Mouse (Mus musculus) MEL (cell line): ENCODE measurements at regions not wholly inside any gene's neighbourhood (a gene's known extent, or its start where the extent isn't known, plus 50 kb on each side); places are given as distances from the start of the nearest gene placed in this dataset.

Experiments
- DNase-seq: peaks from one replicate; pipeline ENCODE4 v3.0.0; 2011; ENCODE audit warnings: low read depth, low spot score
- H3K27ac ChIP-seq: 2 replicates; pipeline ENCODE4 v1.5.1; 2012; ENCODE audit warnings: low read depth, mild to moderate bottlenecking, control low read depth, low read length, moderate library complexity; ENCODE audit not compliant: control insufficient read depth
- H3K27me3 ChIP-seq, 2 experiments: fragments of 150-350 bp in 1 of 2; sonication (generic) in 1 of 2; 2 replicates each; pipeline ENCODE4 v1.6.1; 2012; ENCODE audit warnings: low read length in 2 of 2, mild to moderate bottlenecking in 2 of 2, improper control_type of control experiment in 1 of 2, moderate library complexity in 1 of 2; ENCODE audit not compliant: insufficient read depth in 2 of 2, control insufficient read depth in 1 of 2
- H3K36me3 ChIP-seq, 2 experiments: 2 replicates each; pipeline ENCODE4 v1.6.1; 2012 to 2014; ENCODE audit warnings: low read length in 2 of 2, improper control_type of control experiment in 1 of 2, inconsistent platforms in 1 of 2, mild to moderate bottlenecking in 1 of 2; ENCODE audit not compliant: insufficient read depth in 2 of 2, control insufficient read depth in 1 of 2
- H3K4me1 ChIP-seq, 2 experiments: fragments of 150-350 bp in 1 of 2; sonication (generic) in 1 of 2; 2 replicates each; pipeline ENCODE4 v1.6.1; 2012; ENCODE audit warnings: low read length in 2 of 2, improper control_type of control experiment in 1 of 2, mild to moderate bottlenecking in 1 of 2; ENCODE audit not compliant: insufficient read depth in 2 of 2, control insufficient read depth in 1 of 2
- H3K4me3 ChIP-seq, 2 experiments: fragments of 150-350 bp in 1 of 2; sonication (generic) in 1 of 2; 2 replicates each; pipeline ENCODE4 v1.5.1; 2012; ENCODE audit warnings: low read depth in 2 of 2, low read length in 2 of 2, mild to moderate bottlenecking in 2 of 2, moderate library complexity in 2 of 2, control low read depth in 1 of 2, improper control_type of control experiment in 1 of 2; ENCODE audit not compliant: control insufficient read depth in 1 of 2, insufficient read depth in 1 of 2
- H3K79me2 ChIP-seq: 2 replicates; pipeline ENCODE4 v1.6.1; 2012; ENCODE audit warnings: mild to moderate bottlenecking, low read length, moderate library complexity; ENCODE audit not compliant: control insufficient read depth, poor library complexity, insufficient read depth
- H3K9ac ChIP-seq: 2 replicates; pipeline ENCODE4 v1.6.1; 2012; ENCODE audit warnings: low read depth, mild to moderate bottlenecking, control low read depth, low read length, moderate library complexity; ENCODE audit not compliant: control insufficient read depth, poor library complexity, severe bottlenecking
- H3K9me3 ChIP-seq: fragments of 150-350 bp; sonication (generic); replicated peaks from 2 replicates; pipeline ENCODE4 v1.6.1; 2012; ENCODE audit warnings: mild to moderate bottlenecking, low read length, improper control_type of control experiment, moderate library complexity; ENCODE audit not compliant: insufficient read depth
- BHLHE40 ChIP-seq: IDR thresholded peaks from 2 replicates; pipeline ENCODE4 v1.6.1; 2012; ENCODE audit warnings: low read depth, mild to moderate bottlenecking, inconsistent platforms, low read length, improper control_type of control experiment, borderline replicate concordance
- CHD1 ChIP-seq: IDR thresholded peaks from 2 replicates; pipeline ENCODE4 v1.6.1; 2012; ENCODE audit warnings: low read depth, mild to moderate bottlenecking, inconsistent platforms, low read length, improper control_type of control experiment
- CHD2 ChIP-seq: IDR thresholded peaks from 2 replicates; pipeline ENCODE4 v1.6.1; 2011; ENCODE audit warnings: low read length, improper control_type of control experiment
- ELF1 ChIP-seq: IDR thresholded peaks from 2 replicates; pipeline ENCODE4 v1.6.1; 2014; ENCODE audit warnings: low read depth, mild to moderate bottlenecking, inconsistent platforms, low read length, improper control_type of control experiment, moderate library complexity
- EP300 ChIP-seq, 2 experiments: IDR thresholded peaks; 2 replicates each; pipeline ENCODE4 v1.6.1; 2011; ENCODE audit warnings: improper control_type of control experiment in 2 of 2, low read length in 2 of 2, low read depth in 1 of 2, mild to moderate bottlenecking in 1 of 2
- ETS1 ChIP-seq: IDR thresholded peaks from 2 replicates; pipeline ENCODE4 v1.6.1; 2012; ENCODE audit warnings: low read depth, mild to moderate bottlenecking, inconsistent platforms, low read length, improper control_type of control experiment, moderate library complexity
- GATA1 ChIP-seq: IDR thresholded peaks from 2 replicates; pipeline ENCODE4 v1.6.1; 2011; ENCODE audit warnings: low read depth, low read length, improper control_type of control experiment
- HCFC1 ChIP-seq: IDR thresholded peaks from 2 replicates; pipeline ENCODE4 v1.6.1; 2012; ENCODE audit warnings: low read depth, mild to moderate bottlenecking, inconsistent platforms, low read length, improper control_type of control experiment, moderate library complexity
- MAFK ChIP-seq: IDR thresholded peaks from 2 replicates; pipeline ENCODE4 v1.6.1; 2011; ENCODE audit warnings: low read depth, mild to moderate bottlenecking, low read length, improper control_type of control experiment, borderline replicate concordance
- MAX ChIP-seq: IDR thresholded peaks from 2 replicates; pipeline ENCODE4 v1.6.1; 2011; ENCODE audit warnings: low read length, improper control_type of control experiment
- MAZ ChIP-seq: IDR thresholded peaks from 2 replicates; pipeline ENCODE4 v1.6.1; 2012; ENCODE audit warnings: low read depth, mild to moderate bottlenecking, inconsistent platforms, low read length, improper control_type of control experiment
- MYB ChIP-seq: IDR thresholded peaks from 2 replicates; pipeline ENCODE4 v1.6.1; 2011; ENCODE audit warnings: mild to moderate bottlenecking, low read depth, low read length, improper control_type of control experiment
- MYC ChIP-seq: IDR thresholded peaks from 2 replicates; pipeline ENCODE4 v1.6.1; 2011; ENCODE audit warnings: low read depth, mild to moderate bottlenecking, low read length, improper control_type of control experiment, moderate library complexity
- NELFE ChIP-seq: IDR thresholded peaks from 2 replicates; pipeline ENCODE4 v1.6.1; 2011; ENCODE audit warnings: low read depth, low read length, improper control_type of control experiment
- POLR2A ChIP-seq, 2 experiments: IDR thresholded peaks; 2 replicates each; pipeline ENCODE4 v1.6.1; 2011 to 2012; ENCODE audit warnings: low read length in 2 of 2, mild to moderate bottlenecking in 2 of 2, control low read depth in 1 of 2, improper control_type of control experiment in 1 of 2, low read depth in 1 of 2, moderate library complexity in 1 of 2; ENCODE audit not compliant: control insufficient read depth in 1 of 2, insufficient read depth in 1 of 2, poor library complexity in 1 of 2
- RCOR1 ChIP-seq: IDR thresholded peaks from 2 replicates; pipeline ENCODE4 v1.6.1; 2012; ENCODE audit warnings: low read depth, mild to moderate bottlenecking, inconsistent platforms, low read length, improper control_type of control experiment
- SIN3A ChIP-seq: IDR thresholded peaks from 2 replicates; pipeline ENCODE4 v1.6.1; 2012; ENCODE audit warnings: low read length, improper control_type of control experiment, inconsistent platforms
- TBP ChIP-seq: IDR thresholded peaks from 2 replicates; pipeline ENCODE4 v1.8.0; 2011; ENCODE audit warnings: low read depth, low read length, improper control_type of control experiment
- USF2 ChIP-seq, 2 experiments: IDR thresholded peaks; 2 replicates each; pipeline ENCODE4 v1.6.1; 2011 to 2012; ENCODE audit warnings: improper control_type of control experiment in 2 of 2, low read length in 2 of 2, borderline replicate concordance in 1 of 2, inconsistent platforms in 1 of 2, low read depth in 1 of 2, mild to moderate bottlenecking in 1 of 2; ENCODE audit not compliant: insufficient read depth in 1 of 2
- ZC3H11A ChIP-seq: IDR thresholded peaks from 2 replicates; pipeline ENCODE4 v1.6.1; 2012; ENCODE audit warnings: low read depth, mild to moderate bottlenecking, inconsistent platforms, low read length, improper control_type of control experiment
- ZKSCAN1 ChIP-seq: IDR thresholded peaks from 2 replicates; pipeline ENCODE4 v1.6.1; 2012; ENCODE audit warnings: low read depth, mild to moderate bottlenecking, inconsistent platforms, low read length, improper control_type of control experiment, moderate library complexity
- ZMIZ1 ChIP-seq: IDR thresholded peaks from 2 replicates; pipeline ENCODE4 v1.6.1; 2012; ENCODE audit warnings: low read depth, mild to moderate bottlenecking, inconsistent platforms, low read length, improper control_type of control experiment, moderate library complexity
- ZNF384 ChIP-seq: IDR thresholded peaks from 2 replicates; pipeline ENCODE4 v1.6.1; 2012; ENCODE audit warnings: low read depth, mild to moderate bottlenecking, inconsistent platforms, low read length, improper control_type of control experiment

GRCm38 (mm10) chr8:118017261-118017660 is 215.5 kb upstream of the Mphosph6 start:
- H3K27ac ChIP-seq, result no peak overlapping the region
- TF ChIP-seq CHD2 (no peak), NELFE (no peak), ZKSCAN1 (no peak), CHD1 (no peak), SIN3A (no peak)
- no peaks in the 10 kb centered on the region for H3K4me1 ChIP-seq
- no peaks in the 10 kb centered on the region for H3K27me3 ChIP-seq
- no peak for DNase-seq
- no peak overlapping the region for H3K9ac ChIP-seq
- H3K79me2 ChIP-seq, result no peaks in the 10 kb centered on the region
- no peaks in the 10 kb centered on the region for H3K36me3 ChIP-seq
- no peaks in the 10 kb centered on the region for H3K9me3 ChIP-seq
- no peak overlapping the region for H3K4me3 ChIP-seq

- Histone ChIP-seq H3K79me2 (no peaks in the 10 kb centered on the region), H3K36me3 (no peaks in the 10 kb centered on the region), H3K27me3 (no peaks in the 10 kb centered on the region), H3K9me3 (no peaks in the 10 kb centered on the region), H3K4me1 (no peaks in the 10 kb centered on the region), H3K4me3 (no peak overlapping the region), H3K27ac (no peak overlapping the region), H3K9ac (no peak overlapping the region)
- no peak for TF ChIP-seq HCFC1
- TF ChIP-seq MYC, result no peak
- TF ChIP-seq BHLHE40, result no peak
- no peak for TF ChIP-seq GATA1
- TF ChIP-seq ZMIZ1, result no peak
- TF ChIP-seq ELF1, result no peak
- no peak for TF ChIP-seq POLR2A (IDR thresholded peaks at IDR 0.05; ENCODE audit: control insufficient read depth in 1 of 2, insufficient read depth in 1 of 2, low read depth in 1 of 2, low read length in 2 of 2, poor library complexity in 1 of 2)
- no peak for TF ChIP-seq TBP
- TF ChIP-seq MYB, result no peak
- no peak for TF ChIP-seq MAZ
- TF ChIP-seq ETS1, result no peak
- no peak for TF ChIP-seq MAFK
- TF ChIP-seq MAX, result no peak
- TF ChIP-seq ZC3H11A, result no peak
- TF ChIP-seq RCOR1, result no peak
- no peak for TF ChIP-seq USF2 (IDR thresholded peaks at IDR 0.05; ENCODE audit: borderline replicate concordance in 1 of 2, insufficient read depth in 1 of 2, low read depth in 1 of 2, low read length in 2 of 2)
- no peak for TF ChIP-seq EP300 (IDR thresholded peaks at IDR 0.05; ENCODE audit: low read depth in 1 of 2, low read length in 2 of 2)
- TF ChIP-seq ZNF384, result no peak
- no peak for DNase-seq
These were observed 203.4 kb upstream of the Mphosph6 start for GRCm38 (mm10) chr8:118005186-118005585.
